Mouse (Mus musculus): ENCODE data around the gene Med17. TPM values are rescaled to one million over a fixed set of nuclear protein-coding genes. Genes with fewer than 3 reads are reported as not detected.
"Not testable (repeated sequence)": the region's sequence is repeated elsewhere in the genome, so short reads cannot be mapped to it uniquely, and the experiment has no call there.

Med17 gene
- 37.9 and 41.0 TPM in 2 replicates for polyA plus RNA-seq (2015; fragmentation: Nextera tagmentation; extraction: Ambion mirVana)

DNA sequence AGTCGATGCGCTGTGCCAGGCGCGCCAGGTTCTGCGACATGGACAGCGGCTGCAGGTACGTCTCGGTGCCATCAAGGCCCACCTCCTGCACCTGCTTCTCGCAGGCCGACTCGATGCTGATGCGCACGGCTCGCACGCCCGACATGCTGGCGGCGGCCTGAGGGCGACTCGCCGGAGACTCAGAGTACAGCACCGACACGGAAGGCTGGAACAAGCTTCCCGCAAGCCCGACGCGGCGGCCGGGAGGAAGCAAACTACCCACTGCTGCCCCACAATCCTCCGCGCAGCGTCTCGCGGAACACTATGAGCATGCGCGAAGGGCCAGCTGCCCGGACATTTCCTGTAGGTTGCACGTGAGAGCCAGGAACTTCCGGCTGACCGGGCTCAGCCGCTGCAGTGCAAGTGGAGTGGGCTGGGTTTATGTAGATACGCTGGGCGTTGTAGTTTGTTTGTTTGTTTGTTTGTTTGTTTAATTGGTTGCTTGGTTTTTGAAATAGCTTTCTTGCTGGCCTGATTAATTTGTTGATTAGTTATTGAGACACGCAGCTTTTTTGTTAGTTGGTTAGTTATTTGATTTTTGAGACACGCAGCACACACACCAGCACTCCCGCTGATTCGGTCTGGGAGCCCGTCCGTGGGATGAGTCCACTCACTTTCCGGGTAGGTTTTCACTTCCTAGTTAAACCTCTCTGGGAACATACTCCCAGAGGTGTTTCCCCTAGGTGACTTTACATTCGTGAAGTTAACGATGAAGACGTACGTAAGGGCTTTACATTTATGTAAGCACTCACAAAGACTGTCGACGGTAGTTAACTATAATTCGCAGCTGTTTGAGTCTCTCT lies at the start of gene Med17:
Gene Med17, minus strand, starts transcription at position 283 of the 842 bp plus-strand sequence.
- Histone ChIP-seq H3K9ac (peak within 1 kb of the TSS; percentile 99), H3K27ac (replicated peaks) (peak within 1 kb of the TSS; percentile 92), H3K36me3 (peaks cover 21% of the 10 kb centered on the region), H3K4me2 (peak within 1 kb of the TSS; percentile 83), H3K9me3 (no peaks in the 10 kb centered on the region), H3K4me1 (replicated peaks) (peaks cover 31% of the 10 kb centered on the region), H3K27me3 (no peaks in the 10 kb centered on the region), H3K4me3 (peak within 1 kb of the TSS; percentile 97)
- peak; percentile 99 for ATAC-seq (ENCODE audit: low read depth)
- WGBS = 2% methylated on average over 53 of the region's 57 CpGs

DNA sequence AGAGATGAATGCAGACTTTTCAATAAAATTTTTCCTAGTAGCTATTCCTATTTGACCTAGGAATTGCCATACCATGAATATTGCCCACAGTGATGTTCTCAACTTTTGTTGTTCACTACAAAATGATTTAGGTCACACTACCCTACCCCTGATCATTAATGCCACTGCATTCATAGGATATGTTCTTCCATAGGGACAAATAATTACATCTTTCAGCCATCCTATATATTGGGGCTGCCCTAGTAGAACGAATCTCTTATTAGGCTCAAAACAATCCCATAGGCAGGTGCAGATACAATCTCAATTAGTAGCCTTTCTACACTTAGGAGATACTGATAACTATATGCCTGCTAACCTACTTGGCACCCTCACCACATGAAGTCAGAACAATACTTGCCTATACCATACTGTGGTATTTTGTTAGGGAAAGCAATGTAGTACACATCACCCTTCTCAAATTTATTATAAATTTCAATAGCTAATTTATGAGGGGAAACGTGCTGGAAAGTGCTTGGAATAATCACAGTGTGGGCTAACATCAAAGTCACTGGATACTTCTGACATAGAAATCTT lies 38.5 kb upstream of the Med17 start:
- H3K36me3 ChIP-seq = peaks cover 73% of the 10 kb centered on the region
- no peak for ATAC-seq (ENCODE audit: low read depth)
- H3K4me3 ChIP-seq = no peak overlapping the region
- 82% methylated on average over 2 of the region's 2 CpGs for WGBS
- no peaks in the 10 kb centered on the region for H3K9me3 ChIP-seq
- H3K4me2 ChIP-seq = no peak overlapping the region
- H3K27me3 ChIP-seq = no peaks in the 10 kb centered on the region
- H3K9ac ChIP-seq = no peak overlapping the region
- H3K27ac ChIP-seq (replicated peaks) = no peak overlapping the region
- H3K4me1 ChIP-seq (replicated peaks) = no peaks in the 10 kb centered on the region

DNA sequence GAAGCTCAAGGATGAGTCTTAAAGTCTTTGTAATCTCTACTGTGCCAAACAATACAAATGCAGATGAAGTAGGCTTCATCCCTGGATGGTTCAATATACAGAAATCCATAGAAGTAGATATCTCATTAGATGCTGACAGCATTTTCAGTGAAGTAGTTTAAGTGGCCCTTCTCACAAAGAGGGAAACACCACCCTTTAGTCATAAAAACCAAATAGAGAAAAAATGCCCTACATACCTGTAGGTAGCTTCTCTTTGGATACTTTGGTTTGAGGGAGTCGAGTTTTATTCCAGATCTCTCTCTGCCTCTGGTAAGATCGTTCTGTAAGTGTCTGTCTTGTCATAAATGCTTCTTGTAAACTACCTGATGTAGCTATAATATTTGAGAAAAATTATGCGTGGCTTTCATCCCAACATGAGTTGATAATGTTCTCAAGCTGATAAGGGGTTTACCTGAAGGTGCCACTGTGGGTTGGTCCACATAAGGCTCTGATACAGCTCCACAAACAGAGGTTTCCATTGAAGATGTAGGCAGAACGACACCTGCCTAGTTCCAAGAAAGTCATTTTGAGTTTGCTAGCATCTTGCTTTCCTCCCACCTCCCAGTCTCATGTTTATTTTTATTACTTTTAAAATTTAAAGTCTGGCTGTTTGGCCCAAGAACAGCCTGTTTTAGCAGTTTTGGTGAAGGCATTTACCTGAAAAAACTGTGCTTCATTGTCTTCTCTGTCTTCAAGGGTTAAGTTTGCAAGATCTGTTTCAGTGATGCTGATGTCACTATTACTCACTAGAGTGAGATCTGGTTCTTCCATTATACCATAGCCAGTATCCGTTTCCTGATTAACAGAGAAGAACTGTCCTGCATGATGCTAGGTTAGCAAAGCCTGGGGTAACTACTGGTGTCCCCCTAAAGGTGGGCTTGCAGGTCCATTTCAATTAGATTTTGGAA lies 37.8 kb upstream of the Med17 start:
- Histone ChIP-seq H3K36me3 (peaks cover 72% of the 10 kb centered on the region), H3K27ac (replicated peaks) (no peak overlapping the region), H3K4me1 (replicated peaks) (no peaks in the 10 kb centered on the region), H3K9ac (no peak overlapping the region), H3K4me2 (no peak overlapping the region), H3K4me3 (no peak overlapping the region), H3K9me3 (no peaks in the 10 kb centered on the region), H3K27me3 (no peaks in the 10 kb centered on the region)
- 62% methylated on average over 5 of the region's 5 CpGs for WGBS
- ATAC-seq (ENCODE audit: low read depth) = no peak

DNA sequence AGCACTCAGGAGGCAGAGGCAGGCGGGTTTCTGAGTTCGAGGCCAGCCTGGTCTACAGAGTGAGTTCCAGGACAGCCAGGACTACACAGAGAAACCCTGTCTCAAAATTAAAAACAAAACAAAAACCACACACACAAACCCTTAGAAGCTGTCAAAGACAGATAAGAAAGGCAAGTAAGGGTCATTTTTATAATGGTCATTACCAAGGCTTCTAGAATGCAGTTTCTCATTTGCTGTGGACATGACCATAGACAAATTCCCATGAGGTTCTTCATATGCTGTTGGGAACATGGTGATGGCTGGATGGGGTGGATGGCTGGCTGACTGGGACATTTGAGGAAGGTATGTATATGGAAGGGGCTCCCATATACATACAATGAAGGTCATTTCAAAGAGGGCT lies 36.6 kb upstream of the Med17 start:
- ATAC-seq (ENCODE audit: low read depth); H3K27me3 ChIP-seq; H3K4me1 ChIP-seq (replicated peaks); H3K9ac ChIP-seq; H3K4me2 ChIP-seq; H3K4me3 ChIP-seq; H3K27ac ChIP-seq (replicated peaks); H3K9me3 ChIP-seq: not testable (repeated sequence)
- WGBS = 100% methylated on average over 2 of the region's 2 CpGs
- H3K36me3 ChIP-seq = peaks cover 69% of the 10 kb centered on the region

DNA sequence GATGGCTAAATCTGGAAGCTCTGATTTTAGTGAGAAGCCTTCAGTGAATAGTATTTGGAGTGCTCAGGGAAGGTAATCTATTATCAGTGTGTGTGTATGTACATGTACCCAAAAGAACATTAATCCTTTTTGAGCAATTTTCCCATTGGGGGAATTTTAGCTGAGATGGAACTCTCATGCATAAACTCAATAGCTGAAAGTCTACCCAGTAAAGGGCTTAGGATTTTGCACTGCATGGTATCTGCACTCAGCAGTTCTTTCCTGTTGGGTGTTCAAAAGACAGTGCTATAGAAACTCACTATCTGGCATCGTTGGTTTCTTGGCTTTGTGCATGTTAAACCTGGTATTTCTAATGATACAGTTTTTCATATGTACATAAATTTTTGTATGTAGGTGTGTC lies 34.9 kb upstream of the Med17 start:
- Histone ChIP-seq H3K9me3 (no peaks in the 10 kb centered on the region), H3K9ac (no peak overlapping the region), H3K27ac (replicated peaks) (no peak overlapping the region), H3K27me3 (no peaks in the 10 kb centered on the region), H3K36me3 (peaks cover 79% of the 10 kb centered on the region), H3K4me1 (replicated peaks) (peaks cover 5% of the 10 kb centered on the region), H3K4me3 (no peak overlapping the region), H3K4me2 (no peak overlapping the region)
- 98% methylated on average over 1 of the region's 1 CpGs for WGBS
- ATAC-seq (ENCODE audit: low read depth) = no peak

DNA sequence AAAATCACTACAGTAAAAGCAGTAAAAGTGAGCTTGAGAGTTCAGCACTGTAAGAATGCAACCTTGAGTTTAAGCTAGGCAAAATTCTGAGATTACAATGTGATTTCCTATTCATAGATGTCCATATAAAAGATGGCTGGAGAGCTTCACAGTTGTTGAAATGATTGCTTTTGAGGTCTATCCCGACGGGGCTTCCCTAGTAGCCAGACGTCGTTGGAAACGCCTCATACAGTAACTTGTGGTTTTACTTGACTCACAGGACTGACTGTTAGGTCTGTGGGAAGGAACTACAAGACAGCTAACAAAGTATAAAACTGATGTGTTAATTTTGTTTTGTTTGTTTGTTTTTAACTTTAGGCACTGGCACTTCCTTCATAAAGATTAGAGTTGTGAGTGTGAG lies 33.9 kb upstream of the Med17 start:
- Histone ChIP-seq H3K36me3 (peaks cover 89% of the 10 kb centered on the region), H3K4me1 (replicated peaks) (peaks cover 15% of the 10 kb centered on the region), H3K27ac (replicated peaks) (no peak overlapping the region), H3K4me3 (no peak overlapping the region), H3K9me3 (no peaks in the 10 kb centered on the region), H3K27me3 (no peaks in the 10 kb centered on the region), H3K4me2 (no peak overlapping the region), H3K9ac (no peak overlapping the region)
- no peak for ATAC-seq (ENCODE audit: low read depth)
- 92% methylated on average over 5 of the region's 5 CpGs for WGBS

DNA sequence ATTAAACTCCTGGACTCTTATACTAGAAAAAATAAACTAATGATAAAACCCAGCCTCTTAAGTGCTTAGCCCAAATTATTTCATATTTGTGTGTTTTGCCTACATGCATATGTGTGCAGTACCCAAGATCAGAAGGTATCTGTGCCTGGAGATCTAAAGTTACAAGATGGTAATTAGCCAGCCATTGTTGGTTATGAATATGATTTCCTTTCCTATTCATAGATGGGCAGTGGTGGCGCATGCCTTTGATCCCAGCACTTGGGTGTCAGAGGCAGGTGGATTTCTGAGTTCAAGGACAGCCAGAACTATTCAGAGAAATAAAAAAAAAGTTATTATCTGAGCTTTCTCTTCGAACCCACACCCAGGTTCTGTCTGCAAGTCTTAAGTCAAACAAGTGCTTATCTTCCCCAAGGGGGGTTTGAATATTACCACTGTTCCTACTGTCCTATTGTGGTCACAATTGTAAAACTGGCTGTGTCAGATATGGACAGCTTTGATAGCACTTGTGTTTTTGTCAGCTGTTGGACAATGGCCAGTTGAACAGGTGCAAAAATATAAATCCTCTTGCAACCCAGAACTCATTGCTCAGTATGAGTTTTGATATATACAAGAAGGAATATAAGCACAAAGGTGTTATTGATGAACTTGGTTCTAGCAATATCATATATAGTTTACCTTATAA lies 32.5 kb upstream of the Med17 start:
- H3K9me3 ChIP-seq = no peaks in the 10 kb centered on the region
- no peaks in the 10 kb centered on the region for H3K27me3 ChIP-seq
- no peak overlapping the region for H3K4me3 ChIP-seq
- H3K4me1 ChIP-seq (replicated peaks) = peaks cover 28% of the 10 kb centered on the region
- WGBS = 88% methylated on average over 2 of the region's 2 CpGs
- H3K4me2 ChIP-seq = no peak overlapping the region
- peaks cover 80% of the 10 kb centered on the region for H3K36me3 ChIP-seq
- no peak overlapping the region for H3K9ac ChIP-seq
- no peak for ATAC-seq (ENCODE audit: low read depth)
- no peak overlapping the region for H3K27ac ChIP-seq (replicated peaks)

DNA sequence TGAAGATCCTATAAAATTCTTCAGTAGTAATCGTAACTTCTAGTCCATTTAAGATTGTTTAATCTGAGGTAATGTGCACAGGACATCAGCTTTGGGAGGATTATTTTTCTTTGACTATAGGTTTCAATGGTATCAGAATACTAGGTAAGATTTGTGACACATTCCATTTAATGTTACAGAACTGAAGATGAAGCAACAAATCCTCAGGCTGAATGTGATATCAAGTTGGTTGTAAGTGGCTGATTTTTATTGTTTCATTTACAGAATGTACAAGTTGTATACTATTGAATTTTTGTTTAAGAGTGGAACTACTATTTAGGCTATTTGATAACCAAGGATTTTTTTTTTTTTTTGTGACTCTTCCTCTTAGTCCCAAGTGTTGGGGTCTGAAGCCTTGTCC lies 30.4 kb upstream of the Med17 start:
- no peak for ATAC-seq (ENCODE audit: low read depth)
- peaks cover 42% of the 10 kb centered on the region for H3K4me1 ChIP-seq (replicated peaks)
- H3K27ac ChIP-seq (replicated peaks) = no peak overlapping the region
- H3K27me3 ChIP-seq = no peaks in the 10 kb centered on the region
- 90% methylated on average over 1 of the region's 1 CpGs for WGBS
- no peaks in the 10 kb centered on the region for H3K9me3 ChIP-seq
- H3K4me2 ChIP-seq = no peak overlapping the region
- H3K4me3 ChIP-seq = no peak overlapping the region
- no peak overlapping the region for H3K9ac ChIP-seq
- peaks cover 65% of the 10 kb centered on the region for H3K36me3 ChIP-seq

DNA sequence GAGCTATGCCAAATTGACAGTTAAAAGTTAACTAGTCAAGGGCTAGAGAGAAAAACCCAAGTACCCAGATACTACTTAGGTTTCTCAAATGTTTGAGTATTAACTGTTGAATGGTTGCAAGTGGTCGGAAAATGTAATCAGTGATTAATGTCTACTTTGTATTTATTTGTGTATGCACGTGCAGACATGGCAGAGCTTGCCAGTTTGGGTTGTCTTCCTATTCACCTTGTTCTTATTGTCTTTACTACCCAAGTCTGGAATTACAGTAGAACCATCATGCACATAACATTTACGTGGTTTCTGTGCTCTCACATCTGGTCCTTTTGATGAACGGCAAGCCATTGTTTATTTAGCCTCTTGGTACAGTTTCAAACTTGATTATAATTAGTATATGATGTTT lies 29.7 kb upstream of the Med17 start:
- Histone ChIP-seq H3K9ac (0 out of 2 replicates have a peak overlapping the region, but pooled peaks have one; percentile 5), H3K4me3 (no peak overlapping the region), H3K4me1 (replicated peaks) (peaks cover 46% of the 10 kb centered on the region), H3K27me3 (no peaks in the 10 kb centered on the region), H3K4me2 (no peak overlapping the region), H3K9me3 (no peaks in the 10 kb centered on the region), H3K27ac (replicated peaks) (no peak overlapping the region), H3K36me3 (peaks cover 58% of the 10 kb centered on the region)
- 80% methylated on average over 4 of the region's 4 CpGs for WGBS
- no peak for ATAC-seq (ENCODE audit: low read depth)

DNA sequence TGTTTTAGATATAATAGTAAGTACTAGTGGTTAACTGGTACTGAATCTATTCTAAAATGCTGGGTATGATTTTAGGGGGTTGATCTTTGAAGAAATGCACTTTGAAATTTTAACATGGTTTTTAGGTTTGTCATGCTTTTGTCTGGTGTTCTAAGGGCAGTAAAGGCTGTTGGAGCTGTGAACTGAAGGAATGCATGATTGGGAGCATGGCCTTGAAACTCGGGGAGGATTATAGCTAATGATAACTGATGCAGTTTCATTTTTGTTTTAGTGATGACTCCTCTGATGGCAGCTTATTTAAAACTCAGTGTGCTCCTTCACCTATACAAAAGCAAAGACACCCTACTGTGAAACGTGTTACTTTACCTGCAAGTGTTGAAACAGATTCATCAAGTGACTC lies 28.5 kb upstream of the Med17 start:
- no peaks in the 10 kb centered on the region for H3K27me3 ChIP-seq
- 62% methylated on average over 2 of the region's 2 CpGs for WGBS
- no peak overlapping the region for H3K27ac ChIP-seq (replicated peaks)
- H3K36me3 ChIP-seq = peaks cover 46% of the 10 kb centered on the region
- H3K9ac ChIP-seq = no peak overlapping the region
- peak overlapping the region; percentile 85 for H3K4me2 ChIP-seq
- no peak for ATAC-seq (ENCODE audit: low read depth)
- H3K4me1 ChIP-seq (replicated peaks) = peaks cover 46% of the 10 kb centered on the region
- H3K9me3 ChIP-seq = no peaks in the 10 kb centered on the region
- H3K4me3 ChIP-seq = no peak overlapping the region

DNA sequence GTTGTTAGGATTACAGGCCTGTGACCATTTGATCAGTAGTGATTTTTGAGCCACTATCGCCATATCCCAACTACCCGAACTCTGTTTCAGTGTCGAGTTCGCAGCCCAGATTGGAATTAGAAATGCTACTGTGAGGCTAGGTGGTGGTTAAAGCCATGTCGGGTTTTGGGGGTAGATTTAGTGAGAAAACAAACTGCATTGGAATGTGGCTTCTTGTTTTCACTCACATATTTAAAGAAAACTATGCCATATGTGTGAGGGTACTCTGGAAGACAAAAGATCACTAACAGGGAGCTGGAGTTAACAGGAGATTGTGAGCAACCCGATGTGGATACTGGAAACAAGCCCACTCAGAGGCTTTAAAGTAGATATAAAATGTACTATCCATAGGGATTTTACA lies 27.5 kb upstream of the Med17 start:
- no peak for ATAC-seq (ENCODE audit: low read depth)
- H3K4me1 ChIP-seq (replicated peaks) = peaks cover 46% of the 10 kb centered on the region

More for the DNA sequence above, 27.5 kb upstream of the Med17 start:
- Histone ChIP-seq H3K9ac (peak overlapping the region; percentile 94), H3K4me3 (peak overlapping the region; percentile 91), H3K27me3 (no peaks in the 10 kb centered on the region), H3K9me3 (no peaks in the 10 kb centered on the region), H3K4me2 (peak overlapping the region; percentile 85), H3K36me3 (peaks cover 37% of the 10 kb centered on the region), H3K27ac (replicated peaks) (0 out of 2 replicates have a peak overlapping the region, but pooled peaks have one; percentile 91)
- WGBS = 9% methylated on average over 6 of the region's 6 CpGs

All from neural tube, embryonic 13.5 days (tissue).